Mouse (Mus musculus): ENCODE data around the gene Arsg.

- TF ChIP-seq EP300 (IDR thresholded peaks at IDR 0.05; ENCODE audit: low read depth) (no peak), CTCF (IDR thresholded peaks at IDR 0.05; ENCODE audit: low read depth) (no peak)
These were observed 44.2 kb downstream of the Arsg start for GRCm38 (mm10) chr11:109517330-109517729.
